Mouse (Mus musculus): ENCODE results near the gene Fam49a.
"Not testable (repeated sequence)": the region's sequence is repeated elsewhere in the genome, so short reads cannot be mapped to it uniquely, and the experiment has no call there.

The Fam49a gene

DNA sequence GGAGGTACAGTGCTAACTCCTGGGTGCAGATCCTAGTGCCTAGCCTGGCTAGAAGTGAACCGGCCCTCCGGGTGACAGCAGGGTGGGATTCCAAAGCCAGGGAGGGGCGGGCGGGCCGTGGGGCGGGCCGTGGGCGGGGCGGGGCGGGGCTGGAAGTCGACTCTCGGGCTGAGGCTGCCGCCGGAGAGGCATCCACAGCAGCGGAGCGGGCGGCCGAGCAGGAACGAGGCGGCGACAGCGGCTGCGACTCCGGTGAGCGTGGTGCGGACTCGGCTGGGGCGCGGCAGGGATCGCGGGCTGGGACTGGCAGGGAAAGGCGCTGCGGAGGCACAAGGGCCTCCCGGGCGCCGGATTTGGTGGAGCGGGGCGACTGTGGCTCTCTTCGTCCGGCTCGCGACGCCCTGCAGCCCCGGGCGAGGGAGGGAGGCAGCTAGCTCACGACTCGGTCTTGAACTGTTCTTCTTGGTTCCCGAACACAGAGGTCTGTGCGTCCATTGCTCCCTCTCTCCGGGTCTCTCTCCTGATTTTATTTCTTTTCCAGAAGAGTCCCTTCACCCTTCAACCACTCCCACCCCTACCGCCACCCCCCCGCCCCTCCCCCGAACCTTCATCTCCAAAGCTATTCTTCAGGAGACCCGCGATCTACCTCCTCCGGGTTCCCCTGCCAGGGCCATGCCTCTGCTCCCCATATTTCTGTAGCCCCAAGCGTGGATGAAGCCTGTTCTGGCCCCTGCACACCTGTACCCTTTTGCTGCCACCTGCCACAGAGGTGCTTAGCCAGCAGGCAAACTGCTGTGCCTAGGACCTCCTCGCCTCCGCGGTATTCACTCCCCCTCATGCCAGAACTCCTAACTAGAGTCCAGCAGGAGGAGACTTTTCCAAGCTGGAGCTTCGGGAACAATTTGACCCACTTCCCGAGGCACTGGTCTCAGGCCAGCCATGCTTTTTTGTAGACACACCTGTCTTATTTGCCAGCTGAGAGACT lies at the start of gene Fam49a:
Gene Fam49a (plus strand): TSS at position 153 of the 985 bp plus-strand sequence.
- peak; percentile 71 to 80 for DNase-seq (ENCODE audit: low spot score in 2 of 2)

DNA sequence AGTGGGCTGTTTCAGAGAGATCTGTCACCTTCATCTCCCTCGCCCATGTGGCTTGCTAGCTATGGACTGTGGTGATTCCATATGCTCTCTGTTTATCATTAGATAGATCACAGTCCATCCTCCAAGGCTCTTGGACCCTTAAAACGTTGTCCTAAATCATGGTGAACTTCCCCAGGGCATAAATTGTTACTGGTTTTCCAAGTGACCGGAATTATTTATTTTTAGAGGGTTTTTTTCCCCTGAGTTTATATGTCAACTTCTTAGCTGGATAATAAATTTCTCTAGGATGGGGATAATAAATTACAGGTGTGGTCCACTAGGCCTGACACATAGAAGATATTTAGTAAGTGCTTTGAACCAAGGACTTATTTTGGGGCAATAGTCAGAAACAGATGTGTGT lies 48.4 kb upstream of the Fam49a start:
- no peak for DNase-seq (ENCODE audit: low spot score in 2 of 2)

- no peak for DNase-seq (ENCODE audit: low spot score in 2 of 2)
Measured at GRCm38 (mm10) chr12:12218947-12219346, 43.0 kb upstream of the Fam49a start.

- DNase-seq (ENCODE audit: low spot score in 2 of 2), result no peak
Measured at GRCm38 (mm10) chr12:12220755-12221496, 41.0 kb upstream of the Fam49a start.

GRCm38 (mm10) chr12:12222585-12223290 lies 39.2 kb upstream of the Fam49a start:
- peak; percentile 29 to 47 for DNase-seq (ENCODE audit: low spot score in 2 of 2)

- DNase-seq (ENCODE audit: low spot score in 2 of 2), result peak; percentile 59 to 69
Measured at GRCm38 (mm10) chr12:12223336-12223735, 38.6 kb upstream of the Fam49a start.

DNA sequence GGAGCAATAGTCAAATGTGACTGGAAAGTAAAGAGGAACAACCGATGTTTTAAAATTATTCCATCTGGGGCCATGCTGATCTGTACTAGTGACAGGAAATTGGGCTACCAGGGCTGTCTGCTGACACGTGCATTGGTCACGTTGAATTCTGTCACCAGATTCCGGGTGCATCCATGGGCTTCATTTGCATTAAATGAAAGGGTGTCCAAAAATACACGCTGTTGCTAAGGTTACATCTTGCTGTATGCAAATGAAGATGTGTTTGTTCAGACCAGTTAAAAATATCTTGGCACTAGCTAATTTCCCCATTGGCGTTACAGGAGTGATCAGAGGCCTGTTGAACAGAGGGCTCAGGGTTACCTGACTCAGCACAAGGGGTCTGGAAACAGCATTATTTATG lies 36.2 kb upstream of the Fam49a start:
- peak in 1 of 2 experiments; percentile 3 for DNase-seq (ENCODE audit: low spot score in 2 of 2)

DNA sequence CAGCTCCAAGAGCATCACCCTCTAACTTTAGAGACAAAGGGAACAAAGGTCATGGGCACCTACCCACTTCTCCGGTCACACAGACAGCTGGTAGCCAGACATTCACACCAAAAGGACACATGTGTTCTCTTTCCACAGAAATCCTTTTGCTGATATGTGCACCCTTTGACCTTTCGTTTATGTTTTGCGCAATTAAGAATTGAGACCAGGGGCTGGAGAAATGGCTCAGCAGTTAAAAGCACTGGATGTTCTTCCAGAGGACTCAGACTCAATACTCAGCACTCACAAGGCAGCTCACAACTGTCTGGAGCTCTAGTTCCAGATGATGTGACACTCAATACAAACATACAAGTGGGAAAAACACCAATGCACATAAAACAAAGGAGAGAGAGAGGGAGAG lies 34.3 kb upstream of the Fam49a start:
- DNase-seq (ENCODE audit: low spot score in 2 of 2), result no peak

GRCm38 (mm10) chr12:12230031-12230557 lies 31.8 kb upstream of the Fam49a start:
- peak in 1 of 2 experiments; percentile 19 for DNase-seq (ENCODE audit: low spot score in 2 of 2)

DNA sequence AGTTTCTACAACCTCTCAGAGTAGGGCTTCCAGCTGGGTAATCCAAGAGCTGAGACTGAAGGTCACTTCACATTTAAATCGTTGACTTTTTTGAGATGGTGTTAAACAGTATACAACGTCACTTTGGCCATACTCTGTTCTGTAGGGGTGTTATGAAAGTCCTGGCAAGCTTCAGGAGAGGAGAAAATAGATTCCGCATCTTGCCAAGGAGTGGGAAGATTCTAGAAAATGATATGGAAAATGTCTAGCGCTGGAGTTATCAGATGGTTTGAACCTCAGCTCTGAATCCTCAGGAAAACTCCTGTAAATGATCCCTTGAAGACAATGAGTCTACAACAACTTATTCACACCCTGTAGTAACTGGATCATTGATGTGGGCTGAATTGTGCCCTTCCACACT lies 29.8 kb upstream of the Fam49a start:
- no peak for DNase-seq (ENCODE audit: low spot score in 2 of 2)

GRCm38 (mm10) chr12:12236978-12237377 lies 25.0 kb upstream of the Fam49a start:
- no peak for DNase-seq (ENCODE audit: low spot score in 2 of 2)

- no peak for DNase-seq (ENCODE audit: low spot score in 2 of 2)
Measured at GRCm38 (mm10) chr12:12239502-12239901, 22.4 kb upstream of the Fam49a start.

- no peak for DNase-seq (ENCODE audit: low spot score in 2 of 2)
Measured at GRCm38 (mm10) chr12:12243148-12243547, 18.8 kb upstream of the Fam49a start.

DNA sequence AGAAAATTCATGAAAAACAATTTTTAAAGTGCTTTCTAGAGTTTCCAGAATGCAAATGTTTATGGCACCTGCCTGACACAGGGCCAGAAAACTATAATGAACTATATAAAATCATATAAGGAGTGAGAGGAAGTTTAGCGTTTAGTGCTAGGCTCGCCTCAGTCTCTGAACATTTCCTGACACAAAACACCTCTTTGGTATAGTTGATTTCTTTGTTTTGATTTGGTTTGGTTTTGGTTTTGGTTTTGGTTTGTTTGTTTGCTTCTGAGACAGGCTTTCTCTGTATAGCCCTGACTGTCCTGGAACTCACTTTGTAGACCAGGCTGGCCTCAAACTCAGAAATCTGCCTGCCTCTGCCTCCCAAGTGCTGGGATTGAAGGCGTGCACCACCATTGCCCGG lies 14.9 kb upstream of the Fam49a start:
- not testable (repeated sequence) for DNase-seq (ENCODE audit: low spot score in 2 of 2)

- DNase-seq (ENCODE audit: low spot score in 2 of 2), result no peak
Measured at GRCm38 (mm10) chr12:12249521-12249920, 12.4 kb upstream of the Fam49a start.

DNA sequence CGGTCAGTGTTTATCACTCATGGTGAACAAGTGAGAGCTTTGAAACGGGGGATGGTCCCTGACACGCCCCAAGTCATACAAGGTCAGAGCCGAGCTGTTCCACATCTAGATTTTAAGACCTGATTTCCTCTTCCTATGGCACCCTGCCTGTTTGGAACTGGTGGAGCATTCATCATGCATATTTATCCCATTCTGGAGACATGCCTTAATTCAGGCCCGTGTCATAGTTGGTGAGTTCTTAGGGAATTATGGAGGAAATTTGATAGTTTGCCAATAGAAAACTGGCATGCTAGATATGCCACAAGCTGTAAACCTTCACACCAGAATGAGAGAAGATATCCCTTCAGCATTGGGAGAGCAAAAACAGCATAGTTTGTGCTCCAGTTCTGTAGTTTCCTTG lies 8.4 kb upstream of the Fam49a start:
- no peak for DNase-seq (ENCODE audit: low spot score in 2 of 2)

DNA sequence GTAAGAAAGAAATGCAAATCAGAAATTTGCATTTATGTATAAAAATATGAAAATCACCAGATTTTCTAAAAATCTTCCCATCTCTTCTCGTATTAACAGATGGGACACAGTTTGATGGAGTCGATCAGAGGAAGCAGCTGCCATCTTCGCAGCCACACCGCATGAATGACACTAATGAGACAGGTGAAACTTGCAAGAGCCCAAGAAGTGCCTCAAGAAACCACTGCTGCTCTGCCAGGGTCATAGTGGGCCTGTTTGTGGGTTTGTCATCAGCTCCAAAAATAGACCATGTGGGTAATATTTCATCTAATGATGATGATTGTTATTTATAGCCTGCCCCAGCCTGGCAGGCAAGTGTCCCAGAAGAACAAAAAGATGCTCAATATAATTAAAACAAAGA lies 7.8 kb upstream of the Fam49a start:
- DNase-seq (ENCODE audit: low spot score in 2 of 2), result no peak

GRCm38 (mm10) chr12:12260979-12261960 lies 669 bp upstream of the Fam49a start:
- peak in 1 of 2 experiments; percentile 37 for DNase-seq (ENCODE audit: low spot score in 2 of 2)

- peak in 1 of 2 experiments; percentile 46 for DNase-seq (ENCODE audit: low spot score in 2 of 2)
Measured at GRCm38 (mm10) chr12:12263371-12263791, 1.4 kb downstream of the Fam49a start.

DNA sequence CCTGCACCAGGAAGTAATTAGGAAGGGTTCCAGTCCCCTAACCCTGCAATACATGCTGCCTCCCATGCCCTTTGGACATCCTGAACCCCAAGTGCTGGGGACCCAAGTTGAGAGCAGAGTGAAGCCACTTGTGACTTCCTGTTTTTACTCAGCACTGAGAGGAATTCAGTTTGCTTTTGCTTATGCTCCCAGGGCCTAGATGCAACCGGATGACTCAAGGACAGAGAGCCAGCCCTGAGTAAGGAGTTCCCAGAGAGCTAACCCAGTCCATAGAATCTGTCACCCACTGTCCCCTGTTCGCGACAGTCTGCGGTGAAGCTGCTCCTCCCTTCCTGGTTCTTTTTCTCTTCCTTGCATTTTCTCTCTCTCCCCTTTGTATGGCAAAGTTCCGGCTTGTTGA lies 2.2 kb downstream of the Fam49a start:
- peak in 1 of 2 experiments; percentile 65 for DNase-seq (ENCODE audit: low spot score in 2 of 2)
